Mouse (Mus musculus) lung, embryonic 14.5 days (tissue): ENCODE measurements around the gene D2hgdh. TPM values are rescaled to one million over a fixed set of nuclear protein-coding genes. Genes with fewer than 3 reads are reported as not detected.

Experiments
- ATAC-seq: fragments of 200-750 bp; cut with Nextera tagmentation; 2 replicates; pipeline ENCODE4 v1.8.0; 2017; ENCODE audit warnings: mild to moderate bottlenecking, moderate TSS enrichment, moderate library complexity; ENCODE audit not compliant: insufficient read depth
- DNase-seq: peaks from one replicate; pipeline ENCODE4 v3.0.0-alpha.2; 2015
- H3K27ac ChIP-seq: fragments of 300-500 bp; sonication (generic); 2 replicates; pipeline ENCODE4 v1.5.1; 2014; ENCODE audit warnings: low read depth, mild to moderate bottlenecking, moderate library complexity
- H3K27me3 ChIP-seq: fragments of 300-500 bp; sonication (generic); 2 replicates; pipeline ENCODE4 v1.6.1; 2014; ENCODE audit warnings: low read length, control low read depth; ENCODE audit not compliant: insufficient read depth
- H3K36me3 ChIP-seq: fragments of 300-500 bp; sonication (generic); 2 replicates; pipeline ENCODE4 v1.6.1; 2014; ENCODE audit warnings: control low read depth; ENCODE audit not compliant: insufficient read depth
- H3K4me1 ChIP-seq: fragments of 300-500 bp; sonication (generic); 2 replicates; pipeline ENCODE4 v1.6.1; 2014; ENCODE audit warnings: antibody characterized with exemption, control low read depth; ENCODE audit not compliant: insufficient read depth
- H3K4me2 ChIP-seq: fragments of 300-500 bp; sonication (generic); 2 replicates; pipeline ENCODE4 v1.6.1; 2014; ENCODE audit warnings: mild to moderate bottlenecking
- H3K4me3 ChIP-seq: fragments of 300-500 bp; sonication (generic); 2 replicates; pipeline ENCODE4 v1.5.1; 2014; ENCODE audit warnings: low read depth, low read length
- H3K9ac ChIP-seq: fragments of 300-500 bp; sonication (generic); 2 replicates; pipeline ENCODE4 v1.6.1; 2014
- H3K9me3 ChIP-seq: fragments of 300-500 bp; sonication (generic); 2 replicates; pipeline ENCODE4 v1.6.1; 2016; ENCODE audit warnings: low read depth, low read length, control low read depth
- CTCF ChIP-seq: IDR thresholded peaks from 2 replicates; pipeline ENCODE4 v1.5.1; 2016; ENCODE audit warnings: antibody characterized with exemption, low read depth
- WGBS: fragments of 180-500 bp; shearing (Covaris S2); extraction: QIAGEN DNeasy Blood & Tissue Kit; methylation state at CpG from one replicate; pipeline ENCODE4 v1.1.7; 2014; 5-methylcytosine and 5-hydroxymethylcytosine counted together
- polyA plus RNA-seq: library from polyadenylated mRNA; unstranded; fragments of >200 nt; fragmentation: Nextera tagmentation; extraction: Ambion mirVana; gene quantifications from 2 replicates; pipeline ENCODE4 v1.2.1, GENCODE M21; 2014

D2hgdh gene
- polyA plus RNA-seq, 1 experiment from 2014 or later = 11.1 TPM

GRCm38 (mm10) chr1:93811495-93812039, 13.1 kb upstream of the D2hgdh start:
- H3K36me3 ChIP-seq = peaks cover 92% of the 10 kb centered on the region
- no peak for DNase-seq
- H3K9me3 ChIP-seq = no peaks in the 10 kb centered on the region
- H3K4me1 ChIP-seq = no peaks in the 10 kb centered on the region
- no peak overlapping the region for H3K4me2 ChIP-seq
- no peak overlapping the region for H3K4me3 ChIP-seq
- 81% methylated on average over 8 of the region's 8 CpGs for WGBS
- TF ChIP-seq CTCF = no peak
- ATAC-seq = no peak
- H3K9ac ChIP-seq = no peak overlapping the region
- no peak overlapping the region for H3K27ac ChIP-seq
- no peaks in the 10 kb centered on the region for H3K27me3 ChIP-seq

DNA sequence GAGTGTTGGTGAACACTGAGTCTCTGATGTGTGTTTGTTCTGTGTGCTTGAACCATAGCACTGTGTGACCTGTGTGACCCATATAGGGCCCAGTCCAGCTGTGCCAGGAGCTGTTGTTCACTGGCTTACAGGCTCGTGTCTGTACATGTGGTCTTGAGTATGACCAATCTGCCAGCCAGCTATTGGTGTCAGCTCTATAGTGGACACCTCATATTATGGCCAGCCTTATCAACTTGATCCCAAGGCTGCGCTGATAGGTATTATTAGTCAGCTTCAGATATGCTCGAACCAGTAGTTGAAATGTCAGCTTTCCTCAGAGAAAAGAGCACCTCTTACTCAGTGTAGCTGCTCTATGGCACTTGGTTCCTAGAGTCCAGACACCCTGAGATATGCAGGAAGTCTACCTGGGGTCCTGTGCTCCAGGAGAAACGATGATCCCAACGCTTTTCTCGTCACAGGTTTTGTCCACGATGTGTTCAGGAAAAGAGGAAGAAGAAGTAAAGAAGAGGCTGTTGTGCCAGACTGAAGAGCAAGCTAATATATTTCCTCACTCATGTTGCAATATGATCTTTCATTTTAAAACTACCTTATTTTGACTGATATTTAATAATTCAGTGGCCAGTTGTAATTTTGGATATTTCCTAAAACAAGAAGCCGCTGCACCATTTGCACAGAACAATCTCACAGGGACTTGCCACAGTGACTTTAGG, 6.7 kb upstream of the D2hgdh start:
- H3K9ac ChIP-seq = no peak overlapping the region
- H3K4me2 ChIP-seq = no peak overlapping the region
- ATAC-seq (no peak), DNase-seq (no peak)
- 94% methylated on average over 8 of the region's 8 CpGs for WGBS
- peaks cover 85% of the 10 kb centered on the region for H3K36me3 ChIP-seq
- no peaks in the 10 kb centered on the region for H3K27me3 ChIP-seq
- TF ChIP-seq CTCF = no peak
- H3K4me3 ChIP-seq = no peak overlapping the region
- H3K27ac ChIP-seq = no peak overlapping the region
- H3K4me1 ChIP-seq = no peaks in the 10 kb centered on the region
- no peaks in the 10 kb centered on the region for H3K9me3 ChIP-seq

DNA sequence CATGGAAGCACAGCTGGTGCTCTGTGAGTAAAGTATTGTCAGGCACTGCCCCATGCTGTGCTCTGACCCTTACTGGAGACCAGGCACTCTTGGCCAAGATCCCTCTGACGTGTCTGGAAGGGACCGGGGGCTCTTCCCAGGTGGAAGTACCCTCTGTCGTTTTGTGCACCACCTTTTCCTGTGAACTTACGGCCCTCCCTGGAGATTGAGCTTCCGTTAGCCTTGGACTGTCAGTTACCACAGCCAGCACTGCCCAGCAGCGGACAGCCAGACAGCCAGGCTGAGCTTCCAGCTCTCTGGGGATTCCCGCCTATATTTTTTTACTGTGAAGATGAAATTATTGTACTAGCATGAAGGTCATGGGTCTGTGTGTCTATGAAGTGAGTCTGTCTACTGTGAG, 6.0 kb upstream of the D2hgdh start:
- Histone ChIP-seq H3K9ac (no peak overlapping the region), H3K4me1 (no peaks in the 10 kb centered on the region), H3K27ac (no peak overlapping the region), H3K9me3 (no peaks in the 10 kb centered on the region), H3K36me3 (peaks cover 78% of the 10 kb centered on the region), H3K4me3 (no peak overlapping the region), H3K4me2 (no peak overlapping the region), H3K27me3 (no peaks in the 10 kb centered on the region)
- ATAC-seq (no peak), DNase-seq (no peak)
- WGBS = 89% methylated on average over 7 of the region's 7 CpGs
- TF ChIP-seq CTCF = no peak

GRCm38 (mm10) chr1:93823796-93824495, 763 bp upstream of the D2hgdh start:
- ATAC-seq (no peak), DNase-seq (no peak)
- no peaks in the 10 kb centered on the region for H3K9me3 ChIP-seq
- peaks cover 31% of the 10 kb centered on the region for H3K36me3 ChIP-seq
- peak overlapping the region; percentile 89 for H3K4me2 ChIP-seq
- H3K4me1 ChIP-seq = peaks cover 3% of the 10 kb centered on the region; the same call in 1 of the 2 replicates
- peak overlapping the region; percentile 63; the same call in 1 of the 2 replicates for H3K9ac ChIP-seq
- peak overlapping the region; percentile 95; the same call in 1 of the 2 replicates for H3K27ac ChIP-seq
- no peak for TF ChIP-seq CTCF
- WGBS = 73% methylated on average over 3 of the region's 3 CpGs
- no peaks in the 10 kb centered on the region for H3K27me3 ChIP-seq
- no peak overlapping the region for H3K4me3 ChIP-seq

DNA sequence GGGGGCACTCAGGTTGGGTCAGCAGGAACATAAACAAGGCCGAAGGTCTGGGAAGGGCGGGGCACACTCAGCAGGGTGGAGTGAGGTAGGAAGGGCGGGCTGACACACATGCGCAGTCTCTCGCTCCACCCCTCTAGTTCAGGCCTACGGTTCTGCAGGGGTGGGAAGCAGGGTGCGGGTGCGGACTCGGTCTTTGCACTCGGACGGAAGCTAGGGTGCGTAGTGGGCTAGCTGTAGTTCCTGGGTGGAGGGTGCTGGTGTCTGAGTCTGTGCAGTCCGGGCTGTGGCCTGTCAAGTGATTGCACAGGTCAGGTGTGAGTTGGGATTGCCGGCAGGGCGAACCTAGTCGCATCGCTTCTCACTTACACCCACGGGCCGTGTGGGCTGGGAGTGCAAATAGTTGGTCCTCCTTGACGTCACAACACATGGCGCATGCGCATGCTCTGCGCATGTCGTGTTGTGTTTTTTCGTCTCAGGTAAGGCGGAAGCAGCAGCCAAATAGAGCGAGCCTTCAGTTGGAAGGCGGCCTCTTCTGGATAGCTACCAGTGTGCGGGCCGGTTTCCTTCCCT, 481 bp downstream of the D2hgdh start:
- 4% methylated on average over 30 of the region's 30 CpGs for WGBS
- Histone ChIP-seq H3K27ac (peak overlapping the region; percentile 95), H3K4me3 (peak overlapping the region; percentile 57), H3K9ac (peak overlapping the region; percentile 63), H3K9me3 (no peaks in the 10 kb centered on the region), H3K27me3 (no peaks in the 10 kb centered on the region), H3K4me1 (peaks cover 3% of the 10 kb centered on the region; the same call in 1 of the 2 replicates), H3K4me2 (peak overlapping the region; percentile 89), H3K36me3 (peaks cover 18% of the 10 kb centered on the region)
- DNase-seq (peak; percentile 97), ATAC-seq (peak; percentile 97)
- TF ChIP-seq CTCF = peak; percentile 47

DNA sequence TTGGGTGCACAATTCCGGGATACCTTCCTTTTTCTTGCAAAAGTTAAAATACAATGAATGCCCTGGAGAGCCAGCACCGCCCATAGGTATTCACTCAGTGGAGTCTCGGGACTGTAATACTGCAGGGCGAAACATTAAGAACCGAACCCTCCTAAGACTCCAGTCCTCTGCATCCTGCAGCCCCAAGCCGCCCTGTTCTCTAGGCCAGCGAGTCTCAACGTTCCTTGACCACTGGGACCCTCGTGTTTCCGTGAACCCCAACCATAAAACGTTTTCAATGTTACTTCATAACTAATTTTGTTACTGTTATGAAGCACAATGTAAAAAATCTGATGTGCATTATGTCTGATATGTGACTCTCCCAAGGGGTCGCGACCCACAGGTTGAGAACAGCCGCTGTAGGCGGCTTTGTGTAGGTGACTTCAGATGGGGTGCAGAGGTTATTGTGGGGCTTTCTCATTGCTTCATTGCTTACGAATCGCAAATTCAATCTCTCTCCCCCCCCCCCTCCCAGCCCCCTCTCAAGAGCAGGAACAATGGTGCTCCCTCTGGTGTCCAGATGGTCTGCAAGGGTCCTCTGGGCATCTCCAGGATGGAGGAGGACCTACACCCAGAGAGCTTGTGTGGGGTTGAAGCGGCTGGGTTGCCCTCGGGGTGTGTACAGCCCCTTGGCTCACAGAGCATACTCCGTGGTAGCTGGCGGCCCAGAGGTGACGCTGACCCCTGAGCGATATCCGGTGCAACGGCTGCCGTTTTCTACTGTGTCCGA, 1.2 kb downstream of the D2hgdh start:
- Histone ChIP-seq H3K27ac (peak overlapping the region; percentile 95), H3K27me3 (no peaks in the 10 kb centered on the region), H3K9ac (peak overlapping the region; percentile 63), H3K4me1 (peaks cover 3% of the 10 kb centered on the region; the same call in 1 of the 2 replicates), H3K4me2 (peak overlapping the region; percentile 89), H3K4me3 (peak overlapping the region; percentile 57), H3K9me3 (no peaks in the 10 kb centered on the region), H3K36me3 (peaks cover 11% of the 10 kb centered on the region)
- DNase-seq = no peak
- TF ChIP-seq CTCF = no peak
- WGBS = 38% methylated on average over 27 of the region's 27 CpGs
- peak; percentile 24; the same call in 1 of the 2 replicates for ATAC-seq
